Mouse (Mus musculus) liver, embryonic 16.5 days (tissue): ENCODE results near the gene Tmem206. TPM values are rescaled to one million over a fixed set of nuclear protein-coding genes. Genes with fewer than 3 reads are reported as not detected.
A peak's percentile ranks its signal among the peaks of the same experiment; 100 is the strongest.

Experiments used
- ATAC-seq: fragments of 200-750 bp; cut with Nextera tagmentation; 2 replicates; pipeline ENCODE4 v1.8.0; 2017; ENCODE audit warnings: low read depth, mild to moderate bottlenecking, moderate number of reproducible peaks, moderate library complexity
- H3K27ac ChIP-seq: fragments of 300-500 bp; sonication (generic); 2 replicates; pipeline ENCODE4 v1.5.1; 2014; ENCODE audit warnings: mild to moderate bottlenecking, low read length
- H3K27me3 ChIP-seq: fragments of 300-500 bp; sonication (generic); 2 replicates; pipeline ENCODE4 v1.6.1; 2014; ENCODE audit warnings: low read depth, low read length, mixed read lengths; ENCODE audit not compliant: control insufficient read depth, insufficient read depth
- H3K36me3 ChIP-seq: fragments of 300-500 bp; sonication (generic); 2 replicates; pipeline ENCODE4 v1.6.1; 2014; ENCODE audit warnings: mild to moderate bottlenecking; ENCODE audit not compliant: control insufficient read depth, insufficient read depth
- H3K4me1 ChIP-seq: fragments of 300-500 bp; sonication (generic); 2 replicates; pipeline ENCODE4 v1.6.1; 2014; ENCODE audit warnings: low read depth, low read length, mixed read lengths; ENCODE audit not compliant: control insufficient read depth
- H3K4me2 ChIP-seq: fragments of 300-500 bp; sonication (generic); 2 replicates; pipeline ENCODE4 v1.6.1; 2014; ENCODE audit warnings: low read depth, low read length, mixed read lengths
- H3K4me3 ChIP-seq: fragments of 300-500 bp; sonication (generic); 2 replicates; pipeline ENCODE4 v1.5.1; 2014; ENCODE audit warnings: low read depth, mild to moderate bottlenecking, low read length
- H3K9ac ChIP-seq: fragments of 300-500 bp; sonication (generic); 2 replicates; pipeline ENCODE4 v1.6.1; 2014; ENCODE audit warnings: low read depth, low read length
- H3K9me3 ChIP-seq: fragments of 300-500 bp; sonication (generic); replicated peaks from 2 replicates; pipeline ENCODE4 v1.6.1; 2016; ENCODE audit warnings: low read length; ENCODE audit not compliant: control insufficient read depth
- WGBS: fragments of 180-500 bp; shearing (Covaris S2); extraction: QIAGEN DNeasy Blood & Tissue Kit; methylation state at CpG from one replicate; pipeline ENCODE4 v1.1.7; 2014; ENCODE audit not compliant: insufficient replicate concordance; 5-methylcytosine and 5-hydroxymethylcytosine counted together
- polyA plus RNA-seq: library from polyadenylated mRNA; unstranded; fragments of >200 nt; fragmentation: Nextera tagmentation; extraction: Ambion mirVana; gene quantifications from 2 replicates; pipeline ENCODE4 v1.2.1, GENCODE M21; 2015

Tmem206 gene
- 5.9 and 6.1 TPM in 2 replicates for polyA plus RNA-seq

DNA sequence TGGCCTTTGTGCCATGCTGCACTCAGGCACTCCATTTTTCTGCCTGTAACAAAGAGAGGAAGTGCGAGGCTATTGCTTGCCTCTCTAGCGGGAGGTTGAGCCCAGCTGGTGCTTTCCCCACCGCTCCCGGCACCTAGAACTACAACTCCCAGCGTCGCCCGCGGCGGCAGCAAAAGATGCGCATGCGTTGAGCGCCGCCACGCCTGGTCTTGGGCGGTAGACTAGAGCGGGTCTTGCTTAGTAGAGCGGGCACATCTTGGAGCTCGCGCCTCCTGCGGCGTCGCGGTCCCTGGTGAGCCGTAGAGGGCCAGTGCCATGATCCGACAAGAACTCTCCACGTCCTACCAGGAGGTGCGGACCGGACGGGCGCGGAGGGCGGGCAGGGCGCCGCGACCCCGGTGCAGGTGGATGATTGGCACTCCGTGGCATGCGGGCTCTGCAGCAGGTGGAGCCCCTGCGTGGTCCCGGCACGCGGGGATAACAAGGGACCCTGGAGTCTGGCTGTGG lies at the start of gene Tmem206:
TSS of gene Tmem206 (plus strand) at position 187 of the 507 bp plus-strand sequence.
- WGBS: under 1% methylated on average over 42 of the region's 42 CpGs
- Histone ChIP-seq H3K4me3 (peak within 1 kb of the TSS; percentile 90), H3K9ac (peak within 1 kb of the TSS; percentile 88), H3K9me3 (no peaks in the 10 kb centered on the region), H3K27me3 (no peaks in the 10 kb centered on the region), H3K4me2 (peak within 1 kb of the TSS; percentile 99), H3K4me1 (peaks cover 36% of the 10 kb centered on the region), H3K36me3 (no peaks in the 10 kb centered on the region), H3K27ac (peak within 1 kb of the TSS; percentile 75)
- peak; percentile 96 for ATAC-seq

DNA sequence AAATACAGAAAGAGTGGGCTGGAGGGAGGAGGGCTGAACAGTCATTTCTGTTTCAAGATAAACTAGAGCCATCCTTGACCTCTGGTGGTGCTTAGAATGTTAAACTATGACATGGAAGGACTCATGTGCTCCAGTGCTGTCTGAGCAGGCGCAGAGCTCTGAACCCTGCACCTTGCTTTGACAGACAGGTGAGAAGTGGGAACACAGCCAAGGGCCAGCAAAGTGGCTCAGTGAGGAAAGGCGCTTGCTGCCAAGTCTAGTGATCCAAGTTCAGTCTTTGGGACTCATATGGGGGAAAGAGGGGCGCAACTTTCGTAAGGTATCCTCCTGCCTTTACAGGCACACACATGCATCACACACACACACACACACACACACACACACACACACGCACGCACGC lies 49.5 kb upstream of the Tmem206 start:
- Histone ChIP-seq H3K4me2 (no peak overlapping the region), H3K9me3 (no peaks in the 10 kb centered on the region), H3K4me1 (peaks cover 9% of the 10 kb centered on the region), H3K4me3 (no peak overlapping the region), H3K9ac (no peak overlapping the region), H3K27ac (no peak overlapping the region), H3K27me3 (no peaks in the 10 kb centered on the region), H3K36me3 (no peaks in the 10 kb centered on the region)
- ATAC-seq: no peak; the same call in 1 of the 2 replicates
- 72% methylated on average over 7 of the region's 7 CpGs for WGBS

DNA sequence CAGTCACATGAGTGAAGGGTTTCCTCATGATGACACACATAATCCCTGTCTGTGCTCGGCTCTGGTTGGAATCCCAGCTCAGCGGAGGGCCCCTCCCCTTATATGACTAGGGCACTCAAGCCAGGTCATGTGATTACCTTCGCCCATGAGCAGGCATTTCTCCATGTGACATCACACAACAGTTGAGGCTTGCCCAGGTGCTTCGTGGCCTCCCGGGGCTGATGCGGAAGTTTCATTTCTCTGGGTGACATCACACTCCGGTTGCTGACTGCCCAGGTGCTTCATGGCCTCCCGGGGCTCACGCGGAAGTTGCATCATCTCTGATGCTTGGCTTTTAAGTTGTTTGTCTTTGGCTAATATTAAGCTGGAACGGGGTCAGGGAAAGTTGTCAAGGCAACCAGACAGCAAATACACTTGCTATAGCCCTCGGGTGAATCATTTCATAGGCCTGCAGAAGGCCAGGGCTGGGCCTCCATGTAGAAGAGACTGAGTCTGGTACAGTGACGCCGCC lies 48.1 kb upstream of the Tmem206 start:
- Histone ChIP-seq H3K4me3 (no peak overlapping the region), H3K27me3 (no peaks in the 10 kb centered on the region), H3K27ac (peak overlapping the region; percentile 67), H3K4me1 (peaks cover 9% of the 10 kb centered on the region), H3K9ac (no peak overlapping the region), H3K4me2 (peak overlapping the region; percentile 10; the same call in 1 of the 2 replicates), H3K9me3 (no peaks in the 10 kb centered on the region), H3K36me3 (no peaks in the 10 kb centered on the region)
- peak; percentile 82 for ATAC-seq
- 55% methylated on average over 14 of the region's 14 CpGs for WGBS

DNA sequence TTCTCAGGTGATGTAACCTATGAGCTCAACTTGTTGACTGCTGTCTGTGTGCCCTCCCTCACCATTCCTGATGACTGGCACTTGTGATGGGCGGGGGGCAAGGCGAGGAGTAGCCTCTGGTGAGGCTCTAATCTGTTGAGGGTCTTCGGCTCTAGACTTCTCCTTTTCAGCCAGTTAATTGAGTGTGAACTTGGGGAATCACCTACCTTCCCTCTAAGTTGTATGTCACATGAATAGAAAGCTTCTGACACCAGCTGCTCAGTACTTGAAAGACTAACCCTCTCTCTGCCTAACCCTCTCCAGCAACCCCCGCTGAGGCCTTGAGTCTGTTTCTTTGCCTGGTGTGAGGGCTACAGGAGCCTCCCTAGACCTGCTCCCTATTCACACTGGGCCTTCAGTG lies 47.4 kb upstream of the Tmem206 start:
- peaks cover 9% of the 10 kb centered on the region for H3K4me1 ChIP-seq
- 56% methylated on average over 4 of the region's 4 CpGs for WGBS
- H3K36me3 ChIP-seq: no peaks in the 10 kb centered on the region
- no peaks in the 10 kb centered on the region for H3K27me3 ChIP-seq
- no peak overlapping the region for H3K4me3 ChIP-seq
- no peak overlapping the region for H3K4me2 ChIP-seq
- no peak overlapping the region for H3K27ac ChIP-seq
- H3K9me3 ChIP-seq: no peaks in the 10 kb centered on the region
- no peak overlapping the region for H3K9ac ChIP-seq
- no peak for ATAC-seq

DNA sequence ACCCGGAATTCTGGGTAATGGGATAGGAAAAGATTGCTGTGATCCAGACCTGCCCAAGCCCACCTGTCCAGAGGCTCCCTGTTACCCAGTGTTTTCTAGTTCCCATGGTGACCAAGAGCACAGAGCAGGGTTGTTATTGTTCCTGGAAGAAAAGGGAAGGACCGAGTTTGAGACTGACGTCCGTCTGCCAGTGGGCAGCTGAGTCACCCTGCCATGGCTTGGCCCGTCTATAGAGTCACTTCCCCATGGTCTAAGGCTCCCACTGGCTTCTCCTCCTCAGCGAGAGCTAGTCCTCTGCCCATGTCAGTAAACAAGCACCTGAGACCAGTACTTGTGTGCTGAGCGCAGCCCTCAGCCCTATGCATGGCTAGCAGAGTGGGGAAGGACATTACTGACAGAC lies 44.5 kb upstream of the Tmem206 start:
- Histone ChIP-seq H3K4me1 (peaks cover 6% of the 10 kb centered on the region), H3K27ac (no peak overlapping the region), H3K36me3 (no peaks in the 10 kb centered on the region), H3K27me3 (no peaks in the 10 kb centered on the region), H3K4me2 (no peak overlapping the region), H3K4me3 (no peak overlapping the region), H3K9ac (no peak overlapping the region), H3K9me3 (no peaks in the 10 kb centered on the region)
- WGBS: 26% methylated on average over 7 of the region's 7 CpGs
- ATAC-seq: no peak

DNA sequence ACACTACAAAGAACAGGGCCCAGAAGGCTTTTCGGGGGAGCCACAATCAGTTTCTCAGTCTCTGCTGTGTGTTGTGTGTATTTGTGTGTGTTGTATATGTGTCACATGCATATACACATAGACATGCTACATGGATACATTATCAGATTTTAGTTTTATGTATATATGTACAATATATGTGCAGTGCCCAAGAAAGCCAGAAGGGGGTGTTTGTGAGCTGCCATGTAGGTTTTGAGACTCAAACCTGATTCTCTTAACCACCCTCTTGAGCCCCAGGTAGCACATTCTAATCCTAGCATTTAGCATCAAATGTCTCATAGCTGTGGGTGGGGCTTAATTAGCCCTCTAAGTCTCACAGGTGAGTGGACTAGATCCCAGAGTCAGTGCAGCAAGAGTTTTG lies 43.4 kb upstream of the Tmem206 start:
- no peak overlapping the region for H3K9ac ChIP-seq
- peaks cover 6% of the 10 kb centered on the region for H3K4me1 ChIP-seq
- no peaks in the 10 kb centered on the region for H3K27me3 ChIP-seq
- H3K4me2 ChIP-seq: no peak overlapping the region
- H3K27ac ChIP-seq: no peak overlapping the region
- WGBS: 69% methylated on average over 1 of the region's 1 CpGs
- no peaks in the 10 kb centered on the region for H3K9me3 ChIP-seq
- ATAC-seq: no peak
- no peaks in the 10 kb centered on the region for H3K36me3 ChIP-seq
- H3K4me3 ChIP-seq: no peak overlapping the region

DNA sequence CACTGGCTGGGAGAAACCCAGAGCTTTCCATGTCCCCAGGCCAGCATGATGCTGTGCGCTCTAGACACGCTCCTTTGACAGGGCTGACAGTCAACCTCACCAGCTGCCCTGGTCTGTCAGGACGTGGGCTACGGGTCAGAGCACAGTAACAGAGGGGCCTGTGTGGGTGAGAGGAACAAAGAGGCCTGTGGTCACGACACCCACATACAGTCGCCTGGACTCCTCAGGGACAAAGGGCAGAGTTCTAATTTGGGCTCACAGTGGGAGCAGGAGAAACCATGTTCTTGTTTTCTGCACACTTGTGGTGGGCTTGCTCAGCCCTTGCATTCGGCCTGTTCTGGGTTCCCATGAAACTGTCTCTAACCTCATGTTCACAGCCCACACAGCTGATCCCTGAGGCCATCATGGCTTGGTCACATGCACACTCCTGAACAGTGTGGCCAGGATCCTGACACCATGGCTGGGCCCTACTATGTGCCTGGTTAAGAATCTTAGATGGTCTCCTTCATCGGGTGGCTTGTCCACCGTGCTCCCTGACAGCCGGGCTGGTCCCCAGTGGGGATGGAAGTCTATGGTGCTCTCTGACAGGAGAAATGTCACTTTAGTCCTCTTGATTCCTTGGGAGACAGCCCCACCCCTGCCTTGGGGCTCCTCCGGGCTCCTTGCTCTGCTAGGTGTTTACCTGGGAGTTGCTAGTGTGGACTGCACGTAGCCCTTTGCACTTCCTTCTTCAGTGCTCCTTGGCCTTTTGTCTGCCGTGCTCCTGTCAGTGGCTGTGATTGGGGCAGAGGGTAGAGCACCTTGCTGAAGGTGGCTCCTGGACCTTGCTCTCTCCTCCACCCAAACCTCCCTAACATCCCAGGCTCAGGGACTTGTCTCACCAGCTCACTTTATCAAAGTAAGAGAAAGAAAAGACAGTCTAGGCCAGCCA lies 42.3 kb upstream of the Tmem206 start:
- H3K27me3 ChIP-seq: no peaks in the 10 kb centered on the region
- H3K4me2 ChIP-seq: no peak overlapping the region
- no peak overlapping the region for H3K27ac ChIP-seq
- H3K36me3 ChIP-seq: no peaks in the 10 kb centered on the region
- peak; percentile 69 for ATAC-seq
- H3K9me3 ChIP-seq: no peaks in the 10 kb centered on the region
- H3K9ac ChIP-seq: no peak overlapping the region; the same call in 1 of the 2 replicates
- WGBS: 56% methylated on average over 13 of the region's 13 CpGs
- H3K4me1 ChIP-seq: peaks cover 1% of the 10 kb centered on the region
- H3K4me3 ChIP-seq: no peak overlapping the region

DNA sequence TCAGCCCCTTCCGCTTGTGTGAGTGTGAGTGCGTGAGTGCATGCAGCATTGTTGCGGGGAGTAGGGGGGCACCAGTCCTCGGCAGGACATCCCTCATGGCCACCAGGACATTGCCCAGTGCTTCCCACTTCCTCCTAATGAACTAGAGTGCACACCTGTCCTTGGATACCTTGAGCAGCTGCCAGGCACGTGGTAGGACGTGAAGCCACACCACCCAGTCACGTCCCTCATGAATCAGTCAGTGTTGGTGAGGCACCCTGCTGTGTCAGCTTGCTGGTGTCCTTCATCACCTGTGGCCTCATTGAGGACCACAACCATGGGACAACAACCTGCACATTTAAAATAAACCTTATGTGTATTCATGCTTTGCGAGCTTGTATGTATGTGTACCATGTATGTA lies 41.2 kb upstream of the Tmem206 start:
- no peak for ATAC-seq
- Histone ChIP-seq H3K4me2 (no peak overlapping the region), H3K27ac (no peak overlapping the region), H3K4me3 (no peak overlapping the region), H3K4me1 (no peaks in the 10 kb centered on the region; the same call in 1 of the 2 replicates), H3K9ac (no peak overlapping the region), H3K9me3 (no peaks in the 10 kb centered on the region), H3K36me3 (no peaks in the 10 kb centered on the region), H3K27me3 (no peaks in the 10 kb centered on the region)
- WGBS: 68% methylated on average over 8 of the region's 8 CpGs

DNA sequence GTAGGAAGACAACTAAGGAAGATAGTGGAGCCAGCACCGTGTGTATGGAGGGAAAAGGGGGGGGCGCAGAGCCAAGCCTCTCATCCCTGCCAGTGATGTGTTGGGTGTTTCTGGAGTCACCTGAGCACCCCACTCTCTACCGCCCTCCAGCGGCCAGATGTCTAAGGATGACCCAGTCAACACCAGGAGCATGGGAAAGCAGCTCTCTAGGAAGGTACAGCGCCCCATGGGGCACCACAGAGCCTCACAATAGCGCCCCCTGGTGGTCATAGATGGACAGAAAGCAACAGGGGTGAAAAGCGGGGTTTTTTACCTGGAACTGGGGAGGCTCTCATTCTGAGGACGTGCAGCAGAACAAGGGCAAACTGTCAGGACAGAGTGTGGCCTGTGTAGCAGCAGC lies 37.0 kb upstream of the Tmem206 start:
- no peak overlapping the region for H3K9ac ChIP-seq
- H3K27ac ChIP-seq: no peak overlapping the region
- no peaks in the 10 kb centered on the region for H3K4me1 ChIP-seq
- 28% methylated on average over 8 of the region's 8 CpGs for WGBS
- no peaks in the 10 kb centered on the region for H3K9me3 ChIP-seq
- no peaks in the 10 kb centered on the region for H3K36me3 ChIP-seq
- peak; percentile 58 for ATAC-seq
- H3K27me3 ChIP-seq: no peaks in the 10 kb centered on the region
- no peak overlapping the region for H3K4me2 ChIP-seq
- H3K4me3 ChIP-seq: no peak overlapping the region
